Mouse (Mus musculus): Measurements from ENCODE around the gene Ptprn2. TPM values are rescaled to one million over a fixed set of nuclear protein-coding genes. Genes with fewer than 3 reads are reported as not detected.

Ptprn2 gene
- polyA plus RNA-seq, 1 experiment from 2014 or later, result 0.08 TPM

DNA sequence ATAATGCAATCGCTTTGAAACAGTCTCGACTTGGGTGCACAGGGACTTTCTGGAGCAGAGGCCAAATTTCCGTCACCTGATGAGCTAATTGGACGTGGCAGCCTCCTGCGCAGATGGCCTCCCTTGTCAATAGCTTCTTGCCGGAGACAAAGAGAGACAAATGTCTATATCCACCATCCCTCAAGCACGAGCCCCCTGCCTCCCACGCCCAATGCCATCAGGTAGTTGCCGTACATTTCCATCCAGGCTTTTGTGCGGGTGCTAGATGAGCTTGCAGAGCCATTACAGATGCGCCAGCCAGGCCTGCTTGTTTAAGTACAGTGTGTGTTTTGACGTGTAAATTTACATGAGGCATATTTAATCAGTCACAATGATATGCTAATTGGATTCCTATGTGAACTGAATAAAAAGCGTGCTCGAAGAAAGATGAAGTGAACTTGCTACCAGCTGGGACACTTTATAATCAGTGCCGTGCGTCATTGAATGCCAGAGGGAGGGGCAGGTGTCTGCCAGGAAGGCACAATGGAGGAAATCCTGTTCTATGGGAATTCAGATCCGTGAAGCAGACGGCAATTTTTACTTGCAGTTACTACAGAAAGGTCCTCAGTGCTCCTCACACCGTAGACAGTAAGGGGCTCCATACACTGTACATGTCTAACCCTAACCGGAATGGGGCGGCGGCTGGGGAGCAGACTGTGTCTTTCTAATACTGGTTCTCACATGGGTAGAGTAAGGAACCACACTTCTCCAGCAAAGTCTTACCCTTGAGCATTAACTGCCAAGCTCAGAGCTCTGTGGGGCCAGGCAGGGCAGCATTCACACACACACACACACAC, 434.4 kb downstream of the Ptprn2 start:
- Histone ChIP-seq H3K9me3 (ENCODE audit: control insufficient read depth, low read length) (no peaks in the 10 kb centered on the region), H3K4me1 (ENCODE audit: control insufficient read depth, insufficient read depth, low read length) (no peaks in the 10 kb centered on the region)
- 73% methylated on average over 22 of the region's 22 CpGs for WGBS

DNA sequence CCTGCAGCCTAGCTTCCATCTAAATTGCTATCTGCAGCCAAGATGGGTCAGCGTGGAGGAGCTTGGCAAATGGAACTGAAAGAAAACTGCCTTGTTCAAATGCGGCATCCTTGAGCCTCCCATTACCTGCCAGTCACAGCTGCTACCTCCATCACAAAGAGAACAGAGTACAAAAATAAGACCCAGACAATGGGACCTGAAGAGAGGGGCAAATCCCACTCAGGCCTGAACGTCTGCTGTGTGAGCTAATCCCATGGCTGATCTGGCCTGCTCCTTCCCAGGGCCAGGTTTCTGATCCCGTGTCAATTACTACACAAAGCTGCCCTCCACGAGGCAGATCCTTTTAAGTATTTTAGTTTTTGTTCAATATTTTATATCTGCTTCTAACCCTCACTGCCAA, 441.6 kb downstream of the Ptprn2 start:
- H3K4me3 ChIP-seq (ENCODE audit: low read length), result no peak overlapping the region
- 82% methylated on average over 5 of the region's 5 CpGs for WGBS
- H3K27ac ChIP-seq (ENCODE audit: low read depth, low read length), result no peak overlapping the region
- H3K4me1 ChIP-seq (ENCODE audit: control insufficient read depth, insufficient read depth, low read length), result no peaks in the 10 kb centered on the region
- no peak overlapping the region for H3K9ac ChIP-seq (ENCODE audit: low read depth, low read length)
- ATAC-seq (ENCODE audit: low FRiP score, low TSS enrichment), result no peak
- no peaks in the 10 kb centered on the region for H3K27me3 ChIP-seq (ENCODE audit: control insufficient read depth, insufficient read depth, low read length)
- H3K36me3 ChIP-seq (ENCODE audit: control insufficient read depth, insufficient read depth, low read length), result no peaks in the 10 kb centered on the region
- no peaks in the 10 kb centered on the region for H3K9me3 ChIP-seq (ENCODE audit: control insufficient read depth, low read length)
- H3K4me2 ChIP-seq (replicated peaks; ENCODE audit: low read depth, low read length), result no peak overlapping the region

More for the DNA sequence above, 434.4 kb downstream of the Ptprn2 start:
- no peaks in the 10 kb centered on the region for H3K27me3 ChIP-seq (ENCODE audit: control insufficient read depth, insufficient read depth, low read length)
- no peak overlapping the region for H3K4me3 ChIP-seq (ENCODE audit: low read length)
- H3K27ac ChIP-seq (ENCODE audit: low read depth, low read length), result no peak overlapping the region
- H3K4me2 ChIP-seq (replicated peaks; ENCODE audit: low read depth, low read length), result no peak overlapping the region
- no peaks in the 10 kb centered on the region for H3K36me3 ChIP-seq (ENCODE audit: control insufficient read depth, insufficient read depth, low read length)
- no peak for ATAC-seq (ENCODE audit: low FRiP score, low TSS enrichment)
- no peak overlapping the region for H3K9ac ChIP-seq (ENCODE audit: low read depth, low read length)

DNA sequence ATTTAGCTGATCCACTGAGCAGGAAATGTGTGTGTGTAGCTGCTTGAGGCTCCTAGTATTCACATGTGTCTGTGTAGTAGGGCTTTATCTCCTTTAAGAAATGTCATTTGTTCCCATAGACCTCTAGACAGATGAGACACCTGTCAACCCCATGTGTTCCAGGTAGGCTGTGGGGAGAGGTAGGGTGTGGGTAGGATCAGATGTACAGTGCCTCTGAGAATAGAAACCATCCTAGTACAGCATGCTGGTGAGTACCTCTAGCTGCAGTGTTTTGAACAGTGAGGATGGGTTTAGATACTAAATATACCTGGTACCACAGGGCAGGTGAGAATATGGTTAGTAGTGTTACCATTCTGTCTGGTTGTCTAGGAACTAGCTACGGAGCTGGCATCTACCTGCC, 442.0 kb downstream of the Ptprn2 start:
- Histone ChIP-seq H3K27me3 (ENCODE audit: control insufficient read depth, insufficient read depth, low read length) (no peaks in the 10 kb centered on the region), H3K4me2 (replicated peaks; ENCODE audit: low read depth, low read length) (no peak overlapping the region), H3K4me3 (ENCODE audit: low read length) (no peak overlapping the region), H3K9me3 (ENCODE audit: control insufficient read depth, low read length) (no peaks in the 10 kb centered on the region), H3K4me1 (ENCODE audit: control insufficient read depth, insufficient read depth, low read length) (no peaks in the 10 kb centered on the region), H3K9ac (ENCODE audit: low read depth, low read length) (no peak overlapping the region), H3K27ac (ENCODE audit: low read depth, low read length) (no peak overlapping the region), H3K36me3 (ENCODE audit: control insufficient read depth, insufficient read depth, low read length) (no peaks in the 10 kb centered on the region)
- ATAC-seq (ENCODE audit: low FRiP score, low TSS enrichment), result no peak
- WGBS, result 92% methylated on average over 1 of the region's 1 CpGs

DNA sequence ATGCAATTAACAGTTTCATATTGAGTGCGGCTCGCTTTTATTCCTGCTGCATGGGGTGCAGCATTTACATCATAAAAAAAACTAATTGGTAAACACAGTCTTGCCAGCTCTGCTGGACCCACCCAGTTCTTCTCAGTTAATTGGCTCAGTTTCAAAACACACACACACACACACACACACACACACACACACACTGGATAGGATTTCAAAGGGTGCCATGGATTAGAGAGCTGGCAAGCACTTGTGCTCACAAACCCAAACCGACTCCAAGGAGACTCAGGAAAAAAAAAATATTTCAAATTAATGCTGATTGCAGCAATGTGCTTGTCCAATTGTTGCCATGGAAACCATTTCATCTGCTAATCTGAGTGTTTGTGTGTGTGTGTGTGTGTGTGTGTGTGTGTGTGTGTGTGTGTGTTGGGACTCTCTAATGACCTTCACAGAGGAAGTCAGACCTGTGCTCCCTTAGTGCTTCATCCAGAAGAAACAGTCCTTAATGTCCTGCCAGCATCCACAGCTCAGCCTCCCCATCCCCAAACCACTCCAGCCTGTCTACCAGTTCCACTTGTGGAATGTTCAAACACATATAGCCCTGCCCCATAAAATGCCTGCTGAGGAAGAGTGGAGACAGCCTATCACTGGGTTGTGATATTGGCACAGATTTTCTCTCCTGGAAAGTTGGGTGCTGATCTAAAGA, 452.8 kb downstream of the Ptprn2 start:
- H3K9me3 ChIP-seq (ENCODE audit: control insufficient read depth, low read length), result no peaks in the 10 kb centered on the region
- H3K4me1 ChIP-seq (ENCODE audit: control insufficient read depth, insufficient read depth, low read length), result no peaks in the 10 kb centered on the region
- no peaks in the 10 kb centered on the region for H3K36me3 ChIP-seq (ENCODE audit: control insufficient read depth, insufficient read depth, low read length)
- no peaks in the 10 kb centered on the region for H3K27me3 ChIP-seq (ENCODE audit: control insufficient read depth, insufficient read depth, low read length)
- WGBS, result 53% methylated on average over 3 of the region's 3 CpGs
- no peak overlapping the region for H3K9ac ChIP-seq (ENCODE audit: low read depth, low read length)
- H3K4me3 ChIP-seq (ENCODE audit: low read length), result no peak overlapping the region
- ATAC-seq (ENCODE audit: low FRiP score, low TSS enrichment), result no peak
- H3K27ac ChIP-seq (ENCODE audit: low read depth, low read length), result no peak overlapping the region
- H3K4me2 ChIP-seq (replicated peaks; ENCODE audit: low read depth, low read length), result no peak overlapping the region

DNA sequence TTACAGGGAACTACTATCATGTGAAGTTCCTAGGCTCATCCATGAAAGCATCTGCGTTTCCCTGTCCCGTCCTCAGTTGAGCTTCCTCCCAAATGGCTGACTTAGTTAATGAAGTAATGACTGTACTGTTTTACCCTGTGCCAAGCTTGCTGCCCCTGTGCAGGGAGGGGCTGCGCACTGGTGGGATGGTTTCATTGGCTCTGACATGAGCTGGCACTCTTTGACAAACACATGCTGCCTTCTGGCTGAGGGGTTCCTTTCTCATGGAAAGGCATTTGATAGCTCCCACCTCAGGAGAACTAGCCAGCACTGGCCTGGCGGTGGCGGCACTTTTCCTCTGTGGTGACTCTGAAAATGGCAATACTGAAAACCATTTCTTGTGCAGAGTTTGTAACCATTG, 458.4 kb downstream of the Ptprn2 start:
- H3K4me1 ChIP-seq (ENCODE audit: control insufficient read depth, insufficient read depth, low read length), result no peaks in the 10 kb centered on the region
- 90% methylated on average over 5 of the region's 5 CpGs for WGBS
- no peak overlapping the region for H3K4me2 ChIP-seq (replicated peaks; ENCODE audit: low read depth, low read length)
- H3K36me3 ChIP-seq (ENCODE audit: control insufficient read depth, insufficient read depth, low read length), result no peaks in the 10 kb centered on the region
- no peak overlapping the region for H3K9ac ChIP-seq (ENCODE audit: low read depth, low read length)
- no peaks in the 10 kb centered on the region for H3K9me3 ChIP-seq (ENCODE audit: control insufficient read depth, low read length)
- no peak overlapping the region for H3K4me3 ChIP-seq (ENCODE audit: low read length)
- no peaks in the 10 kb centered on the region for H3K27me3 ChIP-seq (ENCODE audit: control insufficient read depth, insufficient read depth, low read length)
- H3K27ac ChIP-seq (ENCODE audit: low read depth, low read length), result no peak overlapping the region
- ATAC-seq (ENCODE audit: low FRiP score, low TSS enrichment), result no peak

DNA sequence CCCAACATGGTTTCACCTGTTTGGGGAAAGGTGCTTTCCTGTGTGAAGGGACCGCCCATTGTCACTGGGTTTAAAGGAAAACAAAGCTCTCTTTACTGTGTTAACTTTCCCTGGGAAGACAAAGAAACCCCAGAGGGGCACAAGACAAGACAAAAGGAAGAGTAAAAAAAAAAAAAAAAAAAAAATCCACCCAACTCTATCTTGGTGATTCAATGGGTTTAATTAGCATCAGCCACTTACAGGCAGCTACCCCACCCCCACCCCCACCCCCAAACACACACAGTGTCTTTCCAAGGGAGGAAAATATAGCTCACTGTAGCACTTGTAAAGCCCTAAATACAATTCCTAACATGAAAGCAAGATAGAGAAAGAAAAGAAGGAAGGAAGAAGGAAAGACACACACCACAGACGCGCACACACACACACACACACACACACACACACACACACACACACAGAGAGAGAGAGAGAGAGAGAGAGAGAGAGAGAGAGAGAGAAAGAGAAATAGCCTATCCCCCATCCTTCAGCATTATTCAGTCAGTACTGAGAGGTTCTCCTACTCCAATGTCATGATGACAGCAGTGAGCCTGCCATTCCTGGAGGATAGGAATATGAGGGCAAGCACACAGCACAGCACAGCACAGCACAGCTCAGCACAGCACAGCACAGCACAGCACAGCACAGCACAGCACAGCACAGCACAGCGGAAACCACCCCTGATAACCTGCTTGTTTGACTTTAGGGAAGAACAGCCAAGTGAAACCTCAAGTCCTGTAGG, 462.8 kb downstream of the Ptprn2 start:
- ATAC-seq (ENCODE audit: low FRiP score, low TSS enrichment), result no peak
- H3K36me3 ChIP-seq (ENCODE audit: control insufficient read depth, insufficient read depth, low read length), result no peaks in the 10 kb centered on the region
- no peak overlapping the region for H3K4me3 ChIP-seq (ENCODE audit: low read length)
- H3K27me3 ChIP-seq (ENCODE audit: control insufficient read depth, insufficient read depth, low read length), result no peaks in the 10 kb centered on the region
- H3K9me3 ChIP-seq (ENCODE audit: control insufficient read depth, low read length), result no peaks in the 10 kb centered on the region
- H3K4me2 ChIP-seq (replicated peaks; ENCODE audit: low read depth, low read length), result no peak overlapping the region
- no peak overlapping the region for H3K9ac ChIP-seq (ENCODE audit: low read depth, low read length)
- 61% methylated on average over 4 of the region's 4 CpGs for WGBS
- H3K4me1 ChIP-seq (ENCODE audit: control insufficient read depth, insufficient read depth, low read length), result no peaks in the 10 kb centered on the region
- H3K27ac ChIP-seq (ENCODE audit: low read depth, low read length), result no peak overlapping the region

DNA sequence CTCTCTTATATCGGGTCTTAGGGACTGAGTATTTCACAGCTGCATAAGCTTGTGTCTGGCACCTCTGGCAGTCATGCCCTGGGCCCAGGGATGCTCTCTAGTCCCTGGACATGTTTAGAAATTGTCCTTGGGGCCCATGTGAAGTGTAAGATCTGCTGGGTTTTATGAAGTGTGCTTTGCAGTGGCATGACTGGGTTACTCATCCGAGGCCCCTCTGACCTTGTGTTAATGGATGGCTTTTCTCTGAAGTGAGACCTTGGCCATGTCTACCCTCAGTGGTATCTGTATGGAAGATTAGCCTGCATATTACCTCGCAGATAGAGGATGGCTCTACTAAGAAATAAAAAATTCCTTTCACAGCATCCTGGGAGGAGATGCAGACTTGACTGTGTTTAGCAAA, 464.2 kb downstream of the Ptprn2 start:
- no peak for ATAC-seq (ENCODE audit: low FRiP score, low TSS enrichment)
- WGBS, result 79% methylated on average over 3 of the region's 3 CpGs

DNA sequence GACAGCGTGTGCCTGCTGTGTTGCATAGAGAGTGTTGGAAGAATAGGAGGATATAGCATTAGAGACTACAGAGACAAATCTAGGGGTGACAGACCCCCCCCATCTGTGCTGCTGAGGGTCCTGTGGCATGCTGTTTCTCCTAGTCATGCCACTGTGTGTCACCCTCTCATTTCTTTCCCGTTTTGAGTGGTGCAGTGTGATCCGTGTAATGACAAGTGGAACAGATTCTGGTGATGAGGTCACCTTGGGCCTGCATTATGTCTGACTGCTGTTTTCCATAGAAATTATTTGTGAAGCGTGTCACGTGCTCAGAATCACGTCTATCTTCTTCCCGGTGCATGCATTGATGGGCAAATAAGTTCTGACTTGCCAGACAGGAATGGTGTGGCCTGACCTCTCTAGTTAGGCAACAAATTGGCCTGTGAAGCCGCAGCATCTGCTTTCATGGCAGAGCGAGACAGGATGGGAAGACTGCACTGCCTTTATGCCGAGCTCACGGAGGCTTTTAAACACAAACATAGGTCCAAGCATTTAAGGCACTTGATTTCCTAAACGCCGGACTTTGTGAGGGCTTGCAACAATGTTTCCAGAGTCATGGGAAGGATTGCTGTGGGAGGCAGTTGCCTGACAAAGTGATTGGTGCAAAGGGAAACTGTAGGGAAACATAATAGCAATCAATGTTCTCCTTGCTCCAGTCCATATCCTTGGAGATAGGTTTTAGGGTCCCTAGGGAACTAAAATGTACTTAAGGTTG, 467.1 kb downstream of the Ptprn2 start:
- WGBS, result 88% methylated on average over 13 of the region's 13 CpGs
- H3K27ac ChIP-seq (ENCODE audit: low read depth, low read length), result no peak overlapping the region
- no peaks in the 10 kb centered on the region for H3K4me1 ChIP-seq (ENCODE audit: control insufficient read depth, insufficient read depth, low read length)
- H3K9ac ChIP-seq (ENCODE audit: low read depth, low read length), result no peak overlapping the region
- no peaks in the 10 kb centered on the region for H3K36me3 ChIP-seq (ENCODE audit: control insufficient read depth, insufficient read depth, low read length)
- H3K4me3 ChIP-seq (ENCODE audit: low read length), result no peak overlapping the region
- H3K27me3 ChIP-seq (ENCODE audit: control insufficient read depth, insufficient read depth, low read length), result no peaks in the 10 kb centered on the region
- no peak for ATAC-seq (ENCODE audit: low FRiP score, low TSS enrichment)
- H3K4me2 ChIP-seq (replicated peaks; ENCODE audit: low read depth, low read length), result no peak overlapping the region
- H3K9me3 ChIP-seq (ENCODE audit: control insufficient read depth, low read length), result no peaks in the 10 kb centered on the region

More for the DNA sequence above, 464.2 kb downstream of the Ptprn2 start:
- H3K9me3 ChIP-seq (ENCODE audit: control insufficient read depth, low read length), result no peaks in the 10 kb centered on the region
- no peaks in the 10 kb centered on the region for H3K36me3 ChIP-seq (ENCODE audit: control insufficient read depth, insufficient read depth, low read length)
- no peak overlapping the region for H3K9ac ChIP-seq (ENCODE audit: low read depth, low read length)
- no peak overlapping the region for H3K4me2 ChIP-seq (replicated peaks; ENCODE audit: low read depth, low read length)
- H3K27ac ChIP-seq (ENCODE audit: low read depth, low read length), result no peak overlapping the region
- H3K27me3 ChIP-seq (ENCODE audit: control insufficient read depth, insufficient read depth, low read length), result no peaks in the 10 kb centered on the region
- no peak overlapping the region for H3K4me3 ChIP-seq (ENCODE audit: low read length)
- no peaks in the 10 kb centered on the region for H3K4me1 ChIP-seq (ENCODE audit: control insufficient read depth, insufficient read depth, low read length)
